Mouse (Mus musculus) heart, postnatal 36 days (tissue): ENCODE data around the gene Cmc1. TPM values are rescaled to one million over a fixed set of nuclear protein-coding genes. Genes with fewer than 3 reads are reported as not detected.
"Not testable (repeated sequence)": the region's sequence is repeated elsewhere in the genome, so short reads cannot be mapped to it uniquely, and the experiment has no call there.

Experiments
- DNase-seq, 2 experiments: peaks; one replicate each; pipeline ENCODE4 v3.0.0; 2021 to 2022
- intact Hi-C: fragments of 180-260 bp; cut with DNase I; formaldehyde crosslinking; loops from one replicate; pipeline ENCODE4 v1.15.1; 2025
- total RNA-seq, 2 experiments: library from RNA; stranded (reverse); gene quantifications; 2 replicates each; pipeline ENCODE4 v1.2.3; 2021

Cmc1 gene
- total RNA-seq, 2 experiments from 2014 or later, result 27.3 to 27.9 TPM

DNA sequence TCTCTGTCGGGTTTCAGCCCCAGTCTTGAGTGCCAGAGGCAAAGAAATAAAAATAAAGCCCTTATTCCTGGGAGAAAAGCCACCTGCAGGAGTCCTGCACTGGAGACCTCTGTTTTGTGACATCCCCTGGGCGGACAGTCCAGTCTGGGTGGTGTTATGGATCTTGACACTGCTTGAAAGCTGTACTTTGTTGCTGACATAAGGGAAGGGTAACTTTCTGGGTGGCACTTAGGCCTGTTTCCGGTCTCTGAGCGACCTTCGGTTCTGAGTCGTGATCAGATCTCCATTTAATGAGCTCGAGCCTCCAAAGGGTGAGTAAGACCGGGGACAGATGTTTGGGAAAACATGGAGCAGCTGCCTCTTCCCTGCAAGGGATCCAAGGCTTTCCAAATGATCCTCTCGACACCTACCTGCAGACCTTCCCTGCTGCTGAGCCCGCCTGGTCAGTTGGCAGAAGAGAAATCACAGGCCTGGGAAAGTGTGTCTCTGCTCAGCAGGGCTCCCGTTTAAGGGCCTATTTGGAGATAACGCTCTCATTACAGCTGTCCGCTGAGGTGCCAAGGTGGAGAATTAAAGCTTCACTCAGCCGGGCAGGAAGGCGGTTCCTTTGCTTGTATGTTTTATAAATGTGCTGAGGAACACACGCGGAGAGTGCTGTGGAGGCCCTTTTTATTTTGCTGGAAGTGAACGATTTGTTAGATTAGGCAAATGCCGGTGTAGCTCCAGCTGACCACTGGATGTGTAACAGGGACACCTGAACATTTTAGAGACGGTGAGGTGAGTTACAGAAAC, 648 bp upstream of the Cmc1 start:
- DNase-seq, result no peak
- intact Hi-C loops, result no loop called here

DNA sequence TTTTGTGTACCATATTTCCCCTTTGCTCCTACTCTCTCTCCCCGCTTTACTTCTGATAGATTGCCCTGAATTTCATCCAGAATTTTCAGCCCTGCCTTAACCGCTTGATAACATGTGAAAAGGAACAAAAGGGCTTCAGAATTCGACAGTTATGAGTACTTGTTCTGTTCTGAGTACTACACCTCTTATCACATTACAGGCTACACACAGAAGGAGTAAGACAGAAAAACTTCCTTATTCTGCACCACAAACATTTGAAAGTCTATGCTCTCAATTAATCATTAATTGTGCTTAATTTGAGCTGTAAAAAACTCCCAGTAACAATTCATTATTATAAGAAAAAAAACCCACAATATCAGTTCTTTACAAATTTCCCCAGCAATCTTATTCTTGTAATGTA, 9.6 kb downstream of the Cmc1 start:
- intact Hi-C loops, result not testable (repeated sequence)

DNA sequence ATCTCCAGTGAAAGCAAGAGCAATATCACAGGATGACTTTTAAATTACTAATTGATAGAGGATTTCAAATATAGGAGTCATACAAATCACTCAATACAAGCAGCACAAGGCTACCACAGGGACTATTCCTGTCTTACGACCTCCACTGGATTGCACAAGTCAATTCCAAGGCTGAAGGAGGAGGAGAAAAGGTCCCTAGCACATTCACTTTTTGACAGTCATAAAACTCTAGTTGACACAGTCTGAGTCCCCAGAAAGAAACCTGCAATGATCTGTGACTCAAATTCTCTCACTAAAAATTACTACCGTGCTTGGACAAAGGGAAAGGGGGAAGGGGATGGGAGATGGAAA, 39.6 kb downstream of the Cmc1 start:
- intact Hi-C loops, result no loop called here
- no peak for DNase-seq

More for the DNA sequence above, 9.6 kb downstream of the Cmc1 start:
- not testable (repeated sequence) for DNase-seq

DNA sequence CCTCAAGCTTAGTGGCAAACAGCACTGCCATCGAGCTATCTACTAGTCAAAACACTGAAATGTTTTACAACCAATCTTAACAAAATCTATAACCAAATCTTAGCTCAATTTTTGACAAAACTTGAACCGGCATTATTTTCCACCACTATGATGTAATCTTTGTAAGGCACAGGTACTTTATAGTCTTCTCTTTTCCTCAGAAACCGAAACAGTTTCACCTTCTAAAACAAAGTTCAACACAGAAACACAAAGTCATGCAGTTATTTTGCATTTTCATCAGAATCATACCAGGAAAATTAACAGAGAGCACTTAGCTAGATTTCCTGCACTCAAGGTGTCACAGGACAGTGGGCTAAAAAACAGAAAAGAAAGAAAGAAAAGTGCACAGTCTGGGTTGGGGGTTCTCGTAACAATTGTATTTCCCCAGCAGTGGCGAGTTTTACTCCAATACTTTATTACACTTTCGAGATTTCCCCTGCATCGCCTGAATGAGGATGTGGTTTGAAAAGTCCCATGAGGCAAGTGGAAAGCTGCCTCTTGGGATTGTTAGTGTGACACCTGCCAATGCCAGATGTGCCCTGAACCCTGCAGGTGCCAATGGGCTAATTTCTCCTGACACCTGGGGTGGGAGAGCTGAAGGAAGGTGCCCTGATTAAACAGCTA, 40.1 kb downstream of the Cmc1 start:
- DNase-seq, result no peak
- intact Hi-C loops, result no loop called here

DNA sequence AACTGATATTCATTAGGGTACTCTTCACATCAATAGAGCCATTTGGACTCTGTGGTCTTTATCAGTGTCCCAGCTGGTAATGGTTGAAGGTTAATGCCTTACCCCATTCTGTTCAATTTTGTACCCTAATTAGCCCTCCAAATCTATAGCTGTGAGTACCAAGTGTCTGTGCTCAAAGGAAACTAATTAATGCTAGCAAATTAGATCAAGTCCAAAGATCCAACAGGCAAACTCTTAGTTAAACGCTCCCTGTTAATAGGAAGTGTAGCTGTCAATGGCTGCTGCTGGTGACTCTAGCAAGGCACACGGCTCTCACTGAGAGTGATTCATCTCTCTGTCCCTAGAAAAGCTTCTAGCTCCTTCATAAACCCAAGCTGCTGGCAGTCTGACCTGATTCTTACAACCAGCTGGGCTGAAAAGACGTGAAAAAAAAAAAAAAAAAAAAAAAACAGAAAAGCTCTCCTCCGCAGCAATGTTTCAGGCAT, 41.4 kb downstream of the Cmc1 start:
- intact Hi-C loops, result no loop called here
- no peak for DNase-seq

DNA sequence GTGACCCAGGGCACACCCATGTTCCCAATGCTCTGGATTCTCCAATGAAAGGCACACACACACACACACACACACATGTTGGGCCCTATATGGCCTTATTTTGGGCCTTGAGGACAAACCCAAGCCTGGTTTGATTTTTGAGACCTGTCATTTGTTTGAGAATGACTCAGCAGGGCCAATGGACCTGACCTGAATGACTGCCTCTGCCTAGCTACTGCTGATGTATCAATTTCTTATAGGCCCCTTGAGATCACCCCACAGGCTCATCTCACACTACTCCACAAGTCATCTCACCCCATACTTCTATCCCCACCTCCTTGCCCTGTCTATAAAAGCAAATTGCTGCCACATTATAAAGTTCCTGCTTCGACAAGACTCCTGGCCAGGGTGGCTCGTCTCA, 48.2 kb downstream of the Cmc1 start:
- no peak for DNase-seq
- intact Hi-C loops, result no loop called here

DNA sequence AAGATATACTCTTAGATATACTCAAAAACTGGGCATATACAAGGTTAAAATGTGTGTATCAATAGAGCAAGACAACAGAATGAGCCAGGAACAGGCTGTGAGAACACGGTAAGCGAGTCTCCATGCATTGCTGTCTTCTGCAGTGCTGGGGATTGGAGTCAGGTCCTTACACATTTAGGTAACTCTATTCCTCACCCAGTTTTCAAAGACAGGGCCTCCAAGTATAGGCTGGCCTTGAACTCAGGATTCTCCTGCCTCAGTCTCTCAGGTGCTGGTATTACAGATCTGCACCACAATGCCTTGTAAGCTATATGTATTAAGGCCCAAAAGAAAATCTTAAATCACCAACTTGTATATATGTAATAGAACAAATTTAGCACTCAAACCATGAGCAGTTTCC, 49.5 kb downstream of the Cmc1 start:
- DNase-seq, result no peak
- intact Hi-C loops, result no loop called here

DNA sequence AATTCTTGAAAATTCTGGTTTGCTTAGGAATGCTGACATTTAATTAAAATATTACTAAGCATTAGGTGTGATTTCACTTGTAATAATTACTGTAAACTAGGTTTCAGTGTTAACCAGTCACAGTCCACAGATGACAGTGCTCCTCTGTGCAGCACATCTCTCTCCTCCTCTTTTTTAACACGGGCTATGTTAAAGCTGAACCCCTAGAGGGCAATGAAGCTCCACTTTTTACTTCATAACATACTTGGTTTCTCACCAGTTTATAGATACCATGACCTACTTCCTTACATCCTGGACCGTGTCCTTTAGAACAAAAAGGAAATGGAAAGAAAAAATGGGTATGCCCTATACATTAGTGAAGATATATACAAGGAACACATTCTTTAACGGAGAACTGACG, 50.6 kb downstream of the Cmc1 start:
- intact Hi-C loops, result loop anchor here (2.0 kb wide), 1 partner anchor 389 kb away; no protein-coding TSS in a partner anchor
- DNase-seq, result no peak

DNA sequence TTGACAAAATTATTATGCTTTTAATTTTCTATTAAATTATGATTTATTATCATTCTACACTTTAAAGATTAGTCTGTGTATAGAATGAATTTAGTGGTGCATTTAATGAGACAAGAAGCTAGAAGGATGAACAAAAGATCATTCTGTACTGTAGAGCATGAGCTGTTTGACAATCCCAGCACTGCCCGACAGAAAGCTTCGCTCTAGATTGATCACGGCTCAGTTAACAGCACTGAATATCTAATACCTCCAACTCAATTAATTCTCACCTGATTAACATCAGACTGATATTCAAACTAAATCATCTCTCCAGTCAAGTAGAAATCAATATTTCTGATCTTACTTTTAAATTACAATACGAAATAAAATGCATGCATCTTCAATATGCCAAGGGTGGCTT, 66.1 kb downstream of the Cmc1 start:
- DNase-seq, result no peak
- intact Hi-C loops, result no loop called here

DNA sequence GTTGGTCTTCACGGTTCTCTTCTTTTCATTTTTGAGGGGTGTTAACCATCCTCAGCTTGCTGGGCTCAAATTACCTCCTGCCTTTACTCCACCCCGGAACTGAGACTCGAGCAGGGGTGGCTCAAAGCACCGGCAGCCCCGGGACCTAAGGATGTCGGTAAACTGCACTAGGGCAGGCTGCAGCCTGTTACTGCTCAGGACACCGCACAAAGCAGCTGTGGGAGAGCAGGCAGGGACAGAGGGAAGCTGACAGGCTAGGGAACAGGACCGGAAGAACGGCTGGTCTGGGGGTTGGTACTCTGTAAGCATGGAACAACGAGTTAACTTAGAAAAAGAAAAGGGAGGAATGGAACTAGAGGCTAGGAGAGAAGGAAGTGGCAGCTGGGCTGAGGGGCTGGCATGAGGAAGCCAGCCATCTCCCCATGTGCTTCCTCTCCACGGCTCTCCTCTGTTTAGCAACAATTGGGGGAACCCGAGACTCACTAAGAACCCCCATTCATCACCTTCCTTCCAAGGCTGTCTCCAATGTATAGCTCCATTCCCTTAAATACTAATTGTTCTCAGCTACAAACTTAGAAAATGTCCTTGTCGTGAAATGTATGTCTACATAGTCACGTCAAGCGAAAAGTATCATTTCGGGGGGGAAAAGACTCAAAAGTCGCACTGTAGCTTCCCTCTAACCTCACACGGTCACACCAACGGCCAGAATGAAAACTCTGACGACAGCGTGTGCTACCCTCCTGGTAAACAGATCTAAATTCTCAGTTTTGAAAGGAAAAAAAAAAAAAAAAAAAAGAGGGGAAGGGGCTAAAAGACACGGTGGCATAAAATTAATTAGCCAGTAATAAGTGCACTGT, 67.2 kb downstream of the Cmc1 start:
- intact Hi-C loops, result no loop called here
- DNase-seq, result no peak

DNA sequence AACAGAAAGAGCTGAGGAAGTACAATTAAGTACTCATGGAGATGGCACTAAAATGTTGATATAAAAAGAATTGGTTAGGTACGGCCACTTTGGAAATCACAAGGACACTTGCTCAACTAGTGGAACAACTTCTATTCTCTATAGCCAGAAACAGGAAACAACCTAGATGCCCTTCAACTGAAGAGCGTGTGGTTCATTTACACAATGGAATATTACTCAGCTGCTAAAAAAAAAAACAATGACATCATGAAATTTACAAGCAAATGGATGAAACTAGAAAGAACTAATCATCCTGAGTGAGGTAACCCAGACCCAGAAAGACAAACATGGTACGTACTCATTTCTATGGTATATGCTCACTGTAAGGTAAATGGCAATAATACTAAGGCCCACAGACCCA, 76.6 kb downstream of the Cmc1 start:
- intact Hi-C loops, result no loop called here
- DNase-seq, result no peak

DNA sequence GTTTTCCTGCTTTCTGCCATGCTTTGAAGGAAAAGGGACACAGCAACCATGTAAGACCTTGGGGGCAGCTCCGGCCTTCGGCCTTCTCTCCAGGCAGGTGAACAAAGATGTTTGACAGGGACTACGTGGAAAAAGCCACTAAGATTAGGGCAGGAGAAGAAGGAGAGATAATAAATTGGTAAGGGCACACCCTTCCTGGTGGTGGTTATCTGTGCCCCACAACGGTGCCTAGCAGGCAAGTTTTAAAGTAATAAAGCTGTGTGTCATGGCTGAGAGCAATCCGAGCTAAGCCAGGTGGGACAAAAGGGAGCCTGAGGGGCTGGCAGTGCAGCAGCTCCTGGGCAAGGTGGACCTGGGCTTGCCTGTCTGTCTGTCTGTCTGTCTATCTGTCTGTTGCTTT, 77.9 kb downstream of the Cmc1 start:
- DNase-seq, result no peak
- intact Hi-C loops, result no loop called here

DNA sequence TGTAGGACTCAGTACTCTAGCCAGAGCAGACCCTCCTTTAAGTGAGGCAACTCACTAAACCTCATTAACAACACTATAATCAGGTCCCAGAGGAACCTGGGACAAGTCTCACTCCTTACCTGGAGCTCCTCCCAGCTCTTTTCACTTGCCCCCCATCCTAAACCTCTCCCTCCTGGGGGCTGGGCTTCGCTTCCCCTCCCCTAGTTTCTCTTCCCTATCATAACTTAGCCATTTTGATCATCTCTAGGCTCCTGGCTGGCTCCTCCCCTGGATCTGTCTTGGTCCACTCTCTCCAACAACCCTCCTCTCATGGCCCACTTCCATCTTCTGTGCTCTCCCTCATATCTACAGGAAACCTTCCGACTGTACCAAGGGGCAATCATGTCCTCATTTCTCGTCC, 78.6 kb downstream of the Cmc1 start:
- DNase-seq, result no peak
- intact Hi-C loops, result no loop called here

DNA sequence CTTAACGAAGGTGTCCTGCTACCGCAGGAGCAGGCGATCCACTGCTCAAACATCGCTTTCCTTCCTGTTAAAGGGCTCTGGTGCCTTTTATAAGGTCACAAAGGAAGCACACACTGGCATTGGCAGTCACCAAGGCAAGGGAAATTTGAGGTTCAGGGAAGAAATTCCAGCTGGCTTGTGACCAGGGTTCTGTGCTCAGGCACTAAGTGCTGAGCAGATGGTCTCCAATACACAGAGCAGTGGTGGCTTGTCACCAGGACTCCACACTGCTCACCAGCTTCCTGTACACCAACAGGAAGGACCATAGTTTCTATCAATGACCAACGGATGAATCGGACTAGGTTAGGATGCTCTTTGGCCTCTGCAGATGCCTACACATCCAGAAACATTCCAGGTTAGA, 79.5 kb downstream of the Cmc1 start:
- intact Hi-C loops, result no loop called here
- no peak for DNase-seq

DNA sequence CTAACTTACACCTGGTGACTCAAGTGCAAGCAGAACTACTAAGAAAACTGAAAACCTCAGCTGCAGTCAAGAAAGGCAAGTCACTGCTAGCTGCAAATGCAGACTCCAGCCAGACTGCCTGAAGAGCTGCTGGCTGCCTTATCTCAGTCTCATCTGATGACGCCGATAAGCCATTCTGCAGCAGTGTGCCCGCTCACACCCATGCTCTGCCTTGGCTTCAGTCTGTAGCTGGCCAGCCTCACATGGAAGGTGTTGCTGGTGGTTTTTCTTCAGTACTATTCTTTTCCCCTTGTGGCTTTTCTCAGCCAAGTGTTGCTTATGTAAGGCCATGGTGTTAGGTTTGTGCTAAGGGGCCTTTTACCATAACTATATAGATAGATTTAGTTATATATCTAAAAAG, 90.9 kb downstream of the Cmc1 start:
- intact Hi-C loops, result no loop called here
- no peak for DNase-seq

DNA sequence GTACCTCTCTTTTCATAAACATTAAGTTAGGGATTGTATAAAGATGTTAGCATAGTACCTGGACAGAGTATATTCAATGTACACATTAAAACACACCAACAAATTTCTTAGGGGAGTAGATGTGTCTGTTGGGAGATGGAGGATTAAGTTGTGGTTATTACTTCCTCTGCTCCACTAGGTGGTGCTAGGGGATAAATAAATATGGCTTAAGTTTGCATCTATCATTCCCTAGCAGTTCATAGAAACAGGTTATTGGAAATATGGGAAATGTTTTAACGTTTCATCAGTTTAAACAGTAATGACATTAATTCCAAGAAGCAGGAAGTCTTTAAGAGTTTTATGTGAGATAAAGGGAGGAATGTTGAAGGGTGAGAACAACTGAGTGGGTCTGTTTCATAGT, 96.7 kb downstream of the Cmc1 start:
- intact Hi-C loops, result loop anchor here (1.0 kb wide), 1 partner anchor 436 kb away; no protein-coding TSS in a partner anchor

DNA sequence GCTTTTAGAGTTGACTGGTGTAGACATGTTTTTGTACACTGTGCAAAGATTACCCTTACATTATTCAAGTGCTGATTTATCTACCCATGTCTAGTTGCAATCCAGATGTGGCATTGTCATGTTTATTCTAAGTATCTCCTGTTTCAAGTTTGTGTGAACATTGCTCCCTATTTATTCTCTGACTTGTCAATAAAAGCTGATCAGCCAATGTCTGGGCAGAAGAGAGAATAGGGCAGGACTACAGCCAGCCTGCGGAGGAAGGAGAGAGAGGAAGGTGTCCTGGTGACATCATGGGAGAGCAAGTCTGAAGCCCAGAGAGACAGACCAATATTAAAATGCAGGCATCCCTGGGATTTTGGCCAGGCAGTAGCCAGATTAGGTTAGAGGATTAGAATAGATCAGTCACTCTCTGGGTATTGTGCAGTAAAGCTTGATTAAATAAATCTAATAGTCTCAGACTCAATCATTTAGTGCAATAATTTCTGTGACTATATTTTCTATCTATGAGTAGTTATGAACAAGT, 104.9 kb downstream of the Cmc1 start:
- no peak for DNase-seq
- intact Hi-C loops, result loop anchor here (10.0 kb wide), 1 partner anchor 1050 kb away; the partner anchor contains the start of gene Plcd1

More for the DNA sequence above, 96.7 kb downstream of the Cmc1 start:
- no peak for DNase-seq

DNA sequence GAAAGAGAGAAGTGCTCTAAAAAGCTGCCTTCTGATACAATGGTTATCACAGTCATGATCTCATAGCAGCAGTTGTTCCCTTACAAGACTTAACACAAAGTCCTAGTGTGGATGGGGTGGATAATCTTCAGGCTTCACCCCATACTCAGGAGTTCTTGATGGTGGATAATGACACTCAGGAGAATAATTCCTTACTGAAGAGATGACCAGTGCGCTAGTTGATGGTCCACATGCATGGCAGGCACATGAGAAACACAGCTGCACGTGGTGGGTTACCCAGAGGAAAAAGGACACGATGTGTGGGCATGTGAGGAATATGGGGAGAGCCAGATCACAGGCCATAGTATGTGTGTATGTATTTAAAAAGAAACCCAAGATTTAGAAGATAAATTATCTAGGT, 106.4 kb downstream of the Cmc1 start:
- intact Hi-C loops, result loop anchor here (10.0 kb wide), 1 partner anchor 1051 kb away; the partner anchor contains the start of gene Plcd1

DNA sequence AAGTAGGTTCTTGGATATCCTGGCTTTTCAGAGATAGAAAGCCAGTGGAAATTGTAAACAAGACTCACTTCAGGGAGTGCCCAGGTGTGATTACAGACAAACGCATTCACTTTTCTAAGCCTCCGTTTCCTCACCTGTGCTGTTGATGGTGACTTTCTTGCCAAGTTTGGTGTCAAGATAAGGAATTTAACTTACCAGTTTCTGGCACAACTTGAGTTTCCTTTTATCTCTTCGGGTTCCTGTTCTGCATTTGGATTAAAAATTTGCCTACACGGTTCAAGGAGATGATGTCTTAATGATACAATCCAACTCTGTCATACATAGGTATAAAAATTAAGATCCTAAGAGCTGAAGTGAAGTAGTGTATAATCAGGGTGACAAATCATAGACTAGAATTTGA, 107.2 kb downstream of the Cmc1 start:
- DNase-seq, result no peak
- intact Hi-C loops, result loop anchor here (10.0 kb wide), 1 partner anchor 1052 kb away; the partner anchor contains the start of gene Plcd1

More for the DNA sequence above, 106.4 kb downstream of the Cmc1 start:
- DNase-seq, result no peak

DNA sequence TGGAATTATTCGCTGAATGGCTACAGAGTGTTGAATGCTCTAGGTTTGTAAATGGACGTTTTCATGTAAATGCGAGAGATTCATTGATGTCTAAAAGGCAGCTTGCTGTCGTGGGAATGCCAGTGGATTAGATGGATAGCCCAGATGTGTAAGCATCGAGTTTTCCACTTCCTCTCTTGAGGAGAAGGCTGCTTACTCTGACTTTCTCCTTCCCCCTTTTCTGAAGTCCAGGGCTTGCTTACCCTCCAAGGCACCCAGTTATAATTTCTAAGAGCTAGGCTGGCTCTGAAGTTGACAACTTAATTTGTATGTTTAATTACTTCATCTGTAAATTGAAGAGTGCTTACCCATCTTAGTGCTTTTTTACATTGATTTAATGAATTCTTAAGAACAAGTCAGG, 108.3 kb downstream of the Cmc1 start:
- intact Hi-C loops, result loop anchor here (2.0 to 10.0 kb wide), 2 partner anchors 107 to 1053 kb away; partner anchors contain the start of gene Plcd1
- DNase-seq, result no peak

DNA sequence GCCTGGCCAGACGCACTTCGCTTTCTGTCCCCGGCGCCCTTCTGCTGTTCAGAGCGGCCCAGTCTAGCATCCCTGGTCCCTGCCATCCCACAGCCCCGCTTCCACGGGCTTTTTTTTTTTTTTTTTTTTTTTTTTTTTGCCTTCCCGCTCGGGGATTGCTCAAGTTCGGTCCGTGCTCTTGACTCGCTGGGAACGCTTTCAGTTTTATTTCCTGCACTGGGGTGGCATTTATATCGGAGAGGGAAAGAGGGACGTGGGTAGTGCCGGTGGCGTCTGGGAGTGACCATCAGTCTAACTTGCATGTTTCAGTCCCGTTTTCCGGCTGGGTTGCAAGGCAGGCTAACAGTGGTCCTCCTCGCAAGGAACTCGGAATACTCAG, 109.0 kb downstream of the Cmc1 start:
- DNase-seq, result no peak
- intact Hi-C loops, result loop anchor here (2.0 to 10.0 kb wide), 2 partner anchors 108 to 1054 kb away; partner anchors contain the start of gene Plcd1
